Mouse (Mus musculus) cerebellum, adult 9-10 months (tissue): ENCODE measurements around the gene Itgae.

Experiments
- DNase-seq: peaks from one replicate; pipeline ENCODE4 v3.0.0; 2022

Gene Itgae

DNA sequence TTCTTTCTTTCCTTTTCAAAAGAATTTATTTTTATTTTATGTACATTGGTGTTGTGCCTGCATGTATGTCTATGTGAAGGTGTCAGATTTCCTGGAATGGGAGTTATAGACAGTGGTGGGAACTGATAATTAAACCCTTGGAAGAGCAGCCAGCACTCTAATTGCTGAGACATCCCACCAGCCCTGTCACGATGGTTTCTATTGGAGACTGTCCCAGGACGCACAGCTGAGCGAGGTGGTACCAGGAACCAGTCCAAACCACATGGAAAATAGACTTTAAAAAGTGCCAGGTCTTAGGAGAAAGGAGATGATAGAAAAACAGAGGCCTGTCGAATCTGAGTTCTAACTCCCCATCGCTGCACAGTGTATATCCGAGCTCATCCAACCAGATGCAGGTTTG is 64.7 kb downstream of the Itgae start:
- DNase-seq, result no peak

- no peak for DNase-seq
Measured at GRCm38 (mm10) chr11:73159957-73160810, 69.8 kb downstream of the Itgae start, which contains the start of gene P2rx5. P2rx5 (plus strand) TSS chr11:73160421.

GRCm38 (mm10) chr11:73160811-73161200 is 70.4 kb downstream of the Itgae start:
- no peak for DNase-seq

- DNase-seq, result no peak
Measured at GRCm38 (mm10) chr11:73161616-73162015, 71.2 kb downstream of the Itgae start.

GRCm38 (mm10) chr11:73162284-73162683 is 71.9 kb downstream of the Itgae start:
- no peak for DNase-seq

DNA sequence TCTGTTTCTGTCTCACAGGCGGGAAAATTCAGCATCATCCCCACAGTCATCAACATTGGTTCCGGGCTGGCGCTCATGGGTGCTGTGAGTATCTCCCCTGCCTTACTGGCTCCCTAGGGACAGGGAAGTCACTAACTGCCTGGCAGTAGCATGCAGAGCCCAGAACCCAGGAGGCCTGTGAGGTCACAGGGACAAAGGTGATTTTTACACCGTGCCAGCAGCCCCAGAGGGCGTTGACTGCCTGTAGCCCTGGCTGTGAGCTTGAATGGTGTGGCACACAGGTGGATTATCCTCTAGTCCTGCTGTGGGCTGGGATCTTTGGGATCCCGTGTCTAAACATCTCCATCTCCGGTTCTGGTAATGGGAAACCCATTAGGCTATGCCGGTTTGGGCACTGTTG is 77.7 kb downstream of the Itgae start:
- no peak for DNase-seq

- DNase-seq, result no peak
Measured at GRCm38 (mm10) chr11:73168576-73168975, 78.2 kb downstream of the Itgae start.

DNA sequence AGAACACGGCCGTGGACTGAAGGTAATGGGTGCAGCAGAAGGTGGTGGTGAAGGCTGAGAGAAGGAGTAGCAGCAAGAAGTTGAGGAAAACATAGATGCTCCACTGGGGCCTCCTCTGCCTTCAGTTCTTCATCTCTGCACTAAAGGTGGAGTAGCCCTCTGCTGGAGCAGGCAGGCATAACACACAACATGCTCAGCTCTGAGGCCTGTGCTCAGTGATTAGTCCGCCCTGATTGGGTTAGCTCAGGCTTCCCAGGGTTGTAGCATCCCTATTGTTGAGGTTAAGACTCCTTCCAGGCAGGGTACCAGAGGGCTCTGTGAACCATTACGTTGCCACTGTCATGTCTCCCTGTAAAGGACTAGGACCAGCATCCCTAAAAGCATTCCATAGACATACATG is 78.8 kb downstream of the Itgae start:
- DNase-seq, result no peak

DNA sequence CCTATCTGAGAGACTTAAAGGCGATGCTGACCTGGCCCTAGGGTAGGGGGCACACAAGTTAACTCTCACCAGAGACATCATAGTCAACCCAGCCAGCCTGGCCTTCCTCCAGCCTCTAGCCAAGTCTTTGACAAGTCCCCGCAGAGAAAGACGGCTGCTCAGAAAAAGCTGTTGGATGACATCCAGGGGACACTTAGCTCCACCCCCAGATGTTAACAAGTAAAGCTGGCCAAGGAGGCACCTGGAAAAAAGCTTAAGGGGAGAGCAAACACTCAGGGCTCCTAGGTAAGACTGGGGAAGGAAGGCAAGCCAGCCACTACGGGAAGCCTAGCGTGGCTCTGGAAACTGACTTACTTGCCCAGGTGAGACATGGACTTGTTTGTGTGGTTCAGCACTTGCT is 81.8 kb downstream of the Itgae start:
- DNase-seq, result no peak

- no peak for DNase-seq
Measured at GRCm38 (mm10) chr11:73175612-73176011, 85.2 kb downstream of the Itgae start.

GRCm38 (mm10) chr11:73176186-73176585 is 85.8 kb downstream of the Itgae start:
- no peak for DNase-seq

- peak; percentile 96 for DNase-seq
Measured at GRCm38 (mm10) chr11:73176608-73177508, 86.5 kb downstream of the Itgae start, which contains the start of the genes Emc6 and Tax1bp3. Emc6 (minus strand) TSS chr11:73177037. Tax1bp3 (plus strand) TSS chr11:73177083.

GRCm38 (mm10) chr11:73177509-73177875 is 87.1 kb downstream of the Itgae start:
- peak; percentile 57 for DNase-seq

- no peak for DNase-seq
Measured at GRCm38 (mm10) chr11:73177895-73178294, 87.5 kb downstream of the Itgae start.

- DNase-seq, result no peak
Measured at GRCm38 (mm10) chr11:73185872-73186615, 95.7 kb downstream of the Itgae start.

DNA sequence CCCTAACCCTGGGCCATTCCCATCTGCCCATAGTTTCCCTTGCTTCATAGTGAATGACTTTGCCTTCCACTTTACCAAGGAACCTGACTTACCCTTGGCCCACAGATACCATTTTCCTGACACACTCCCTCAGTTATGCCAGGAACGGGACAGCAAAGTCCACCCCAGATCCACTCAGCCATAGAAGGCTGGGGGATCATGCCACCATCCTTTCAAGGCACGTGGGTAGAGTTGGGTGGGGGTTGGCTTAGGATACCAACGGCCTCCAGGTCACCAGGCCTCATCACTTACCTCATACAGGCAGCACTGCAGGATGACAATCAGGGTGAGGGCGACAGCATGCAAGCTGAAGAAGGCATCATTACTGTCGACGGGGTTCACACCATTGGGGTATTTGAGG is 96.8 kb downstream of the Itgae start:
- no peak for DNase-seq

DNA sequence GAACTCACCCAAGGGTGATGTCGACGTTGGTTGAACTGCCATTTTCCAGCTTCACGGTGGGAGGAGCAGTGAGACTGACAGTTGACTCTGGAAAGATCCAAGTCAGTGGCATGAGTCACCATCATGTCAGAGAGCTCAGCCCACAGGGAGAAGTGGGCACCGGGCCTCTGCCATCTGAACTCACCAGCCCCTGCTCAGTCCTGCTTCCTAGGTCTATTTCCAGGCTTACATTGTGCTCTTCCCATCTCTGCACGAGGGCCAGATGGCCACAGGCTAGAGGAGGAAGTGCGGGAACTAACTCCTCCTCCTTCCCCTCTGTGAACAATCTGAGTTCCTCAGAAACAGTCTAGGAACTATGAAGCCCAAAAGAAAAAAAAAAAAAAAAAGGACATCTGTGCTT is 102.7 kb downstream of the Itgae start:
- DNase-seq, result peak; percentile 73

- peak; percentile 31 for DNase-seq
Measured at GRCm38 (mm10) chr11:73194444-73194843, 104.1 kb downstream of the Itgae start.
